11 mouse cellular contexts compared by ENCODE assay signal in genomic region chr11:64587751-64588600, GRCm38 (mm10).
DNase-seq lines count a peak whose midpoint lies in the region; ATAC-seq and TF ChIP-seq lines count a peak whose summit lies in the region.
"Had no signal": no experiment of that assay in that cellular context is flagged by ENCODE, and none has a peak within 500 bp of the region (broad histone marks: within the 10 kb centered on the region; RNA-seq: fewer than 3 reads in every experiment).

No protein-coding gene starts in this region.

- TF ChIP-seq CTCF in liver, postnatal 0 days (IDR thresholded peaks at IDR 0.05; ENCODE audit: low read depth): no peak

- H3K9me3 ChIP-seq in liver, postnatal 0 days (ENCODE audit: low read length): no peaks in the 10 kb centered on the region
- no peaks in the 10 kb centered on the region for H3K9me3 ChIP-seq in limb, embryonic 11.5 days (ENCODE audit: control insufficient read depth, low read length)
- H3K9me3 ChIP-seq: midbrain, embryonic 13.5 days had no signal

- H3K36me3 ChIP-seq in liver, postnatal 0 days (replicated peaks; ENCODE audit: insufficient read depth, low read length): no peaks in the 10 kb centered on the region
- H3K36me3 ChIP-seq in limb, embryonic 11.5 days (ENCODE audit: control insufficient read depth, insufficient read depth, low read length): no peaks in the 10 kb centered on the region
- H3K36me3 ChIP-seq: midbrain, embryonic 13.5 days had no signal

- no peak overlapping the region for H3K4me2 ChIP-seq in liver, postnatal 0 days (ENCODE audit: low read depth, low read length)
- no peak overlapping the region for H3K4me2 ChIP-seq in limb, embryonic 11.5 days (ENCODE audit: low read depth, severe bottlenecking)
- H3K4me2 ChIP-seq: midbrain, embryonic 13.5 days had no signal

- no peak overlapping the region for H3K9ac ChIP-seq in liver, postnatal 0 days (replicated peaks)
- no peak overlapping the region for H3K9ac ChIP-seq in limb, embryonic 11.5 days (ENCODE audit: low read length)
- H3K9ac ChIP-seq: midbrain, embryonic 13.5 days had no signal

- DNase-seq in liver, postnatal 0 days: no peak
- DNase-seq in liver: no peak
- peak; percentile 42 for DNase-seq in embryo, embryonic 11.5 days (ENCODE audit: low read depth, low spot score)
- DNase-seq in hindlimb bud, embryonic 11.5 days (ENCODE audit: extremely low spot score, low read depth, low spot score): peak; percentile 91
- DNase-seq in limb, embryonic 11.5 days (ENCODE audit: low spot score): peak; percentile 83
- DNase-seq in layer of hippocampus, adult 9-10 months (ENCODE audit: low spot score): no peak
- no peak for DNase-seq in frontal cortex, postnatal 25 days (ENCODE audit: low spot score in 2 of 2)
- no peak for DNase-seq in frontal cortex, postnatal 10 days (ENCODE audit: low spot score in 2 of 2)
- DNase-seq: adrenal gland, postnatal 14 days; lung, adult 18-20 months had no signal

- H3K4me3 ChIP-seq in liver, postnatal 0 days (ENCODE audit: low read depth, low read length): no peak overlapping the region
- no peak overlapping the region for H3K4me3 ChIP-seq in limb, embryonic 11.5 days (ENCODE audit: low read depth, low read length)
- H3K4me3 ChIP-seq: midbrain, embryonic 13.5 days had no signal

- H3K4me1 ChIP-seq in liver, postnatal 0 days (ENCODE audit: insufficient read depth): no peaks in the 10 kb centered on the region
- H3K4me1 ChIP-seq in limb, embryonic 11.5 days (ENCODE audit: control insufficient read depth, insufficient read depth, low read length): peaks cover 12% of the 10 kb centered on the region

- ATAC-seq in liver, postnatal 0 days: no peak
- peak; percentile 60; the same call in 1 of the 2 replicates for ATAC-seq in limb, embryonic 11.5 days (ENCODE audit: insufficient number of reproducible peaks, low FRiP score, low TSS enrichment, low read depth)
- ATAC-seq: midbrain, embryonic 13.5 days had no signal

- 66% methylated on average over 13 of the region's 13 CpGs for WGBS in liver, postnatal 0 days (ENCODE audit: insufficient replicate concordance)
- WGBS in limb, embryonic 11.5 days: 11% methylated on average over 13 of the region's 13 CpGs

- TF ChIP-seq EP300 in liver, postnatal 0 days (IDR thresholded peaks at IDR 0.05; ENCODE audit: low read depth): no peak

- no peaks in the 10 kb centered on the region for H3K27me3 ChIP-seq in liver, postnatal 0 days (ENCODE audit: insufficient read depth, low read length)
- H3K27me3 ChIP-seq in limb, embryonic 11.5 days (ENCODE audit: control insufficient read depth, insufficient read depth, low read length): no peaks in the 10 kb centered on the region

- peak overlapping the region; percentile 77 for H3K27ac ChIP-seq in liver, postnatal 0 days (ENCODE audit: low read depth)
- 0 out of 2 replicates have a peak overlapping the region, but pooled peaks have one; percentile 30 for H3K27ac ChIP-seq in limb, embryonic 11.5 days (replicated peaks; ENCODE audit: low read depth, low read length)
- H3K27ac ChIP-seq: midbrain, embryonic 13.5 days had no signal

Comparison
In these comparisons a context has a peak if more than half of its experiments do, and no peak if none do; other contexts are left out.
1. DNase-seq: peak in embryo, embryonic 11.5 days (single experiment), hindlimb bud, embryonic 11.5 days (single experiment) and limb, embryonic 11.5 days (single experiment); none in liver, postnatal 0 days (single experiment), liver (single experiment), layer of hippocampus, adult 9-10 months (single experiment), frontal cortex, postnatal 25 days (0 of 2) and frontal cortex, postnatal 10 days (0 of 2).